Mouse (Mus musculus) embryo, embryonic 11 days (tissue): ENCODE data around the gene Palld.

Experiments
- DNase-seq: peaks from one replicate; pipeline ENCODE4 v3.0.0-alpha.2; 2015

Palld gene

GRCm38 (mm10) chr8:61722226-61722625, 180.3 kb downstream of the Palld start:
- no peak for DNase-seq

GRCm38 (mm10) chr8:61715351-61716125, 187.0 kb downstream of the Palld start:
- no peak for DNase-seq

GRCm38 (mm10) chr8:61714293-61714831, 188.1 kb downstream of the Palld start:
- DNase-seq, result no peak

DNA sequence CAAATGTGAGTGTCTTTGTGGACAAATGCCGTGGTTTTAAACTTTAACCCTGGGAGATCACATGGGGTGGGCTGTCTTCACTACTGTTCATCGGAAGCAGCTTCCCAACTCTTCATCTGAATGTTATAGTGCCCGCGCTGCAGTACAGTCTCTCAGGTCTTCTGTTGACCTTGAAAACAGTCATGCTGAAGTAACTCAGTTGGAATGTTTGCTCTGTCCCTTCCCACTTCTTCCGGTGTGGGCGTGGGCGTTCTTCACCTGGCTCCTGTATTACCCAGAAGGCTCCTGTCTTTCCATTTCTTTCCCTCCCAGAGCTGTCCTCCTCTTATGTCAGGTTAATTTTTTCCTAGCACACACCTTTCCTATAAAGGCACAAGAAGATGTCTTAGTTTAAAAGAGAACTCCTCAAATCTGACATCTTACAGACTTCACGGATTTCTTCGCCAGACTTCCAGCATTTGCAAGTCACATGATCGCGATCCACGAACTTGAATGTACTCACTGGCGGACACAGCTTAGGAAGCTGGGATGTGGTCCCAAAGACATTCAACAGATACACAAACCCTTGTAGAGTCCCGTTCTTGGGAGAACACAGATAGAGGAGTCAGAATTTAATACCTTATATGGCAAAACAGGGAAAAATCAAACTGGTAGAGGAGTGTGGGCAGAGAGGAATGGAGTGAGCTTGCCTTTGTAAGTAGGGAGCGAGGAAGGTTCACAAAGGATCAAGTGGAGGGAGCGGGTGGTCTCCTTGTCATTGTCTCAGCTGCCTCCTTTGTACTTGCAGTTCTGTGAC, 189.1 kb downstream of the Palld start:
- DNase-seq, result no peak

- no peak for DNase-seq
Measured at GRCm38 (mm10) chr8:61712426-61712825, 190.1 kb downstream of the Palld start.

DNA sequence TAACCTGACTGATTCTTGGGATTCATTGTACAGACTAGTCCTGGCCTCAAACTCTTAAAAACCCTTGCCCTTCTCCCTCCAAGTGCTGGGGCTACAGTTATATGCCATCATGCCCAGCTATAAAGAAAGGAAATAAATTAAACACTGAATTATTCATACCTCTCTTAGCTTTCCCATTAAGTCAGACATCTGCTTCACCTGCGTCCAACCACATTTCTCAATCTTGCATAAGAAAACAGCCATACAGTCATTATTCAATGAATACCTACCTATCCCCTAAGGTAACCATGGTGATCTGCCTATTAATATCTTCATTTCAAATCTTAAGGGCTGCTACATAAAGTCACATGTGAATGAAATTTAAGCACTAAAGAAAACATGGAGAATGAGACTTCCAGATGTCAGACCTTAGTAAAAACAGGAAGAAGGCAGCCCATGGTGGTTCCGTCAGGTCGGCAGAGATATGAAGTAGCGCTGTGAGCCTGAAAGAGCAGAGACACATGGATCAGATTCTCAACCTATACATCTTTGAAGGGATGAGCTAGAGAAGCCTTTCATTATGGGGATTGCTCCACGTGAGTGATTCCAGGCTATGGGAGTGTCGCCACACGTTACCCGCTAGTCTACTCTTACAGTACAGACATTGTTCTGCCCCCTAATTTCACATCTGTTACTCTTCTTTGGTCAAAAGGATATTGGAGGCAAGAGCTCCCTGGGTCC, 193.7 kb downstream of the Palld start:
- DNase-seq, result peak; percentile 45

- DNase-seq, result no peak
Measured at GRCm38 (mm10) chr8:61705491-61705890, 197.0 kb downstream of the Palld start.

GRCm38 (mm10) chr8:61702122-61702521, 200.4 kb downstream of the Palld start:
- no peak for DNase-seq

- peak; percentile 53 for DNase-seq
Measured at GRCm38 (mm10) chr8:61700932-61701681, 201.4 kb downstream of the Palld start.

- peak; percentile 45 for DNase-seq
Measured at GRCm38 (mm10) chr8:61700298-61700697, 202.2 kb downstream of the Palld start.

- peak; percentile 17 for DNase-seq
Measured at GRCm38 (mm10) chr8:61698959-61699358, 203.5 kb downstream of the Palld start.

DNA sequence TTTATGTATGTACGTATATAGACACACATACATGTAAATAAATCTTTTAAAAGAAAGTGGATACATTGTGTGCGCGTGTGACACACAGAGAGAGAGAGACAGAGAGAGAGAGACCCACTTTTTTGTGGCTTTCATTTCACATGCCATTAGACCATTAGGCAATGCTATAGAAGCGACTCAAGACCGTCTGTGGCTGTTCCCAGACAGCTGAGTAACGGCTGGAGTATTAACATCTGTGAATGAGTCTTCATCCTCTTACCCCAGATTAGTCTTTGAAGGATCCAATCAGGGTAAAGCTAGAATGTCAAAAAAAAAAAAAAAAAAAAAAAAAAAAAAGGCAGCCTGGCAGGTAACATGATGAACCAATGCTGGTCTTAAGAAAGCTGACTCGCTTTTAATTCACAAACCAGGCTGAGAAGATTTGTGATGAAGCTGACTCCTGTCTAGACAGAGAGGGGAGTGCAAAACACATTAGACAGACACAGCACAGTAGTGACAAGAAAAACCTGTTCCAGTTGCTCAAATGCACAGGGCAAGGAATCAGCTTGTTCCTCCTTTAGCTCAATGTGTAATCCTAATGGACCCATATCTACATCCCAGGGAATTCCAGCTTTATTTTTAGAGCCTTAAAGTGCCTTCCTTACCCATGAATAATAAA, 204.6 kb downstream of the Palld start:
- DNase-seq, result no peak

- no peak for DNase-seq
Measured at GRCm38 (mm10) chr8:61696846-61697455, 205.5 kb downstream of the Palld start.

- DNase-seq, result no peak
Measured at GRCm38 (mm10) chr8:61695416-61695815, 207.1 kb downstream of the Palld start.

GRCm38 (mm10) chr8:61692866-61693265, 209.6 kb downstream of the Palld start:
- no peak for DNase-seq

DNA sequence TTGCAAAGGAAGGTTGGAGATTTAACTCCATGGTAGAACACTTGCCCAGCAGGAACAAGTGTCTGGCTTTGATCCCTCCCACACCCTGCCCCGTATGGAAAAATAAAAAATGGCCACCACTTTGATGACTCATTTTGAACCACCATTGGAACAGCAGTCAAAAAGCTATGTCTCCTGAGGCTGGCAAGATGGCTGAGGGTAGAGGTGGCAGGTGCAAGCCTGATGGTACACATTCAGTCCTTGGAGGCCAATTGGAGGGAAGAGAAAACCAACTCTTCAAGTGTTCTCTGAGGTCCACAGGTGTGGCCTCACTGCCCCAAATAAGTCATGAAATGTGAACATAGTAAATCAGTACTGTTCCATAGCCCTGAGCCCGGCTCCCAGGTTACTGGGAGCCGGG, 210.4 kb downstream of the Palld start:
- DNase-seq, result no peak

- DNase-seq, result no peak
Measured at GRCm38 (mm10) chr8:61691391-61691790, 211.1 kb downstream of the Palld start.

- no peak for DNase-seq
Measured at GRCm38 (mm10) chr8:61687071-61687470, 215.4 kb downstream of the Palld start.

DNA sequence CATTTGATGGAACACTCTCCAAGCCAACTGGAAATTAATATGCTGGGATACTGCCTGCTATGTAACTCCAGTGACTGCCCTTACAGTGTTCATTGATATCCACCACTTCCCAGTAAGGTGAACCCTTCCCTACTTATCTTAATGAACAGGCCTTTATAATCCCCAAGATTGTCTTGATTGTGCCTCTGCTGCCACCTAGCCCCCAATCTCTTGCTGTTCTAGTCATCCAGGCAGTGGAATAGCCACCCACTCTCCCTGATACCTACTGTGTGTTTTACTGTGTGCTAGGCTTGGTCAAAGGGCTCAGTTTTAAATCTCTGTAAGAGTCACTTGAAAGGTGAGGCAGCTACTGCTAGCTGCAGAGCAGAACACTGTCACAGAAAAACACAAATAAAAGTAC, 216.2 kb downstream of the Palld start:
- no peak for DNase-seq

GRCm38 (mm10) chr8:61685280-61685679, 217.2 kb downstream of the Palld start:
- no peak for DNase-seq

DNA sequence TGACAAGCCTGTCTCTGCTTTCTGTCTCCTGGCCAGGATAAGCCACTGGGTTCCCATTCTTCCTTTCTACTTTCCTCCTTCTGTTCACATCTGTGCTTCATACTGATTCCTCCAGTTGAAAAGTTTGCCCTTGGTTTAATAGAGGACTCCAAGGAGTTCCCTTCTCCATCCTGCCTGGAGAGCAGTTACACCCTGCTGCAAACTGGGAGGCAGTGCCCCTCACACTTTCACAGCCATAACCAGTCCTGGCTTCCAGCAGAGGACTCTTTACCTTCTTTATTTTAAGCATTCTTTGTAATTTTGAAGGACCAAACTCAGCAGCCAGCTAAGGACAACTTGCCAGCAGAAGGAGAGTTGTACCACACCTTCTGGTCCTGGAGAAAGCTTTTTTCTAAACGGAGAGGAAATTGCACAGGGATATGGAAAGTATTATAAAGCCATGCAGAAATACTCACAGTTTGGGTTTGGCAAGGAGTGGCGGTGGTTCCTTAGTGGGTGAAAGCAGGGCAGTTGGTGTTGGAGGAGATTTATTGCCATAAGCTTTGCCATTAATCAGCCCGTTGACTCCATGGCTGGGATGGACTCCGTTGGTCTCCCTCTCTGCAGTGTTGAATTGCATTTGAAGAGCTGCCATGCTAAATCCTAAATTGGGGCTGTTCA, 218.1 kb downstream of the Palld start:
- no peak for DNase-seq
